In genomic region chr10:102836567-102837224, GRCm38 (mm10) we compare ENCODE assay signal across 9 mouse cellular contexts.
A peak's percentile ranks its signal among the peaks of the same experiment; 100 is the strongest.
DNase-seq lines count a peak whose midpoint lies in the region; ATAC-seq and TF ChIP-seq lines count a peak whose summit lies in the region.
"Had no signal": no experiment of that assay in that cellular context is flagged by ENCODE, and none has a peak within 500 bp of the region (broad histone marks: within the 10 kb centered on the region; RNA-seq: fewer than 3 reads in every experiment).

No protein-coding gene starts in this region.

- TF ChIP-seq POLR2A in brain, embryonic 14.5 days (IDR thresholded peaks at IDR 0.05; ENCODE audit: borderline replicate concordance, extremely low read depth, insufficient read depth, insufficient read length, poor library complexity, severe bottlenecking) = no peak

- peak; percentile 27; the same call in 1 of the 2 replicates for TF ChIP-seq CTCF in brain, embryonic 14.5 days (IDR thresholded peaks at IDR 0.05; ENCODE audit: borderline replicate concordance, extremely low read depth, insufficient read depth, insufficient read length)

- intact Hi-C loops in left cerebral cortex, postnatal 14 days (cut with DNase I) = loop anchor here (2.0 kb wide), 1 partner anchor 386 kb away; no protein-coding TSS in a partner anchor

- ATAC-seq in cerebellum, adult (ENCODE audit: insufficient number of reproducible peaks, low FRiP score, low TSS enrichment) = 0 out of 2 replicates have a peak, but pooled peaks have one; percentile 20
- ATAC-seq in megakaryocyte, adult 5-6 weeks (ENCODE audit: poor library complexity, severe bottlenecking) = peak; percentile 37; the same call in 1 of the 2 replicates

- DNase-seq in cerebellum, adult 8-10 months = no peak
- DNase-seq in left cerebral cortex, postnatal 14 days (ENCODE audit: low spot score in 2 of 2) = peak; percentile 35
- DNase-seq in left cerebral cortex, adult 8-10 months (ENCODE audit: low spot score in 2 of 2) = no peak
- DNase-seq in brain, embryonic 14.5 days (ENCODE audit: low read depth) = peak; percentile 63
- DNase-seq in spleen, adult 18-20 months = no peak
- DNase-seq in cerebellum, adult 11 months = no peak
- DNase-seq: lung, adult 18-20 months had no signal

Comparison
In these comparisons a context has a peak if more than half of its experiments do, and no peak if none do; other contexts are left out.
1. DNase-seq: peak in left cerebral cortex, postnatal 14 days (2 of 2) and brain, embryonic 14.5 days (single experiment); none in cerebellum, adult 8-10 months (single experiment), left cerebral cortex, adult 8-10 months (0 of 2), spleen, adult 18-20 months (0 of 2) and cerebellum, adult 11 months (single experiment).